Mouse (Mus musculus) urinary bladder, adult 18-20 months (tissue): ENCODE measurements around the gene Espnl.
A peak's percentile ranks its signal among the peaks of the same experiment; 100 is the strongest.

Experiments used
- DNase-seq, 2 experiments: peaks; one replicate each; pipeline ENCODE4 v3.0.0; 2022; ENCODE audit warnings: low spot score in 2 of 2, mixed read lengths in 2 of 2

Gene Espnl

GRCm38 (mm10) chr1:91380453-91381090 lies 58.7 kb downstream of the Espnl start:
- peak; percentile 37 to 64 for DNase-seq

GRCm38 (mm10) chr1:91381091-91381471 lies 59.2 kb downstream of the Espnl start:
- no peak for DNase-seq

GRCm38 (mm10) chr1:91390369-91390768 lies 68.5 kb downstream of the Espnl start:
- DNase-seq: no peak

GRCm38 (mm10) chr1:91397927-91398259 lies 76.0 kb downstream of the Espnl start:
- DNase-seq: peak in 1 of 2 experiments; percentile 15
